Mouse (Mus musculus): ENCODE measurements at regions not wholly inside any gene's neighbourhood (a gene's known extent, or its start where the extent isn't known, plus 50 kb on each side); places are given as distances from the start of the nearest gene placed in this dataset.

DNA sequence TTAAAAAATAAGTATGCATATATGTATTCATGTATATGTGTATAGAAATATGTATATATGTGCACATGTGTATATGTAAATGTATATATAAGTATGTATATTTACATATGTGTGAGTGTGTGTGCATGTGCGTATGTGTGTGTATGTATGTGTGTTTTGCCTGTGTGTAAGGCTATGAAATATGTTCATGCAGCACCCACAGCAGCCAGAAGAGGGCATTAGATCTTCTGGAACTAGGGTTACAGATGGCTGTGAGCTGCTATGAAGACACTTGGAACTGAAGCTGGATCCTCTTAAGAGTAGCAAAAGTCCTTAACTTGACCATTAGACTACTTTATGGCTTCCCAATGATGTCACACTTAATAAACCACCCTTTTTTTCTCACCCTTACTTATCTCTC lies 166.2 kb upstream of the Nampt start:
- no peak for DNase-seq

DNA sequence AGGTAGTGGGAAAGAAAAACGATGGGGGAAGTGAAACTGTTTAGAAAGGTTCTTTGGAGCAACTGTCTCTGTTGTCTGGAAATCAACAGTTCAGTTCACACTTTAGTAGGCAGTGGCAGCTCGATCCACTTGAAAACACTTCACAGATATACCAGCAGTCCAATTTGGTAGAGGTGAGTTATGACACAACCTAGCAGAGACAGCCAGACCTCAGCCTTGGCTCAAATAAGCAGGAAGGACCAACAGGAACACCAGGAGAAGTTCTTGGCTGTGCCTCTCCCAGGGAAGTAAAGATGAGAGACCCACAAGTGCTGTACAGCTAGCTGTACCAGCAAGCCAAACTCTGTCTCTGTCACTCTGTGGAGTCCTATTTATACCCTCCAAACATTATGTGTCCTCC lies 163.2 kb upstream of the Nampt start:
- no peak for DNase-seq

GRCm38 (mm10) chr12:32661782-32662413 lies 157.4 kb upstream of the Nampt start:
- peak; percentile 44 to 88 for DNase-seq

DNA sequence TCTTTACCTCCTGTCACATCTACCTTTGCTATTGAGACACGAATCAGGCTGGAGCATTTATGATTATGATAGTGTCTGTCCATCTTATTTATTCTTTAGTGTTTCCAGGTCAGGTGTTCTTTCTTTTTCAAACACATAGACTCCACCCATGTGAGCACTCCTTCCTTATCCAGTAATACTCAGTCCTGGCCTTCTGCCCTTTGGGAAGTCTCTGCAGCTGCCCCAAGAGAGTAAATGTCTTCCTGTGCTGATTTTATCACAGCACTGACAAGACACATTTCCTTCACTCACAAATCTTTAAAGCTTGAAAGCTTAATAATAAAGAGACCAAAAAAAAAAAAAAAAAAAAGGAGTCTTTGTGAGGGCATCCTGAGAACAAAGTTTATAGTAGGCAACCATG lies 153.3 kb upstream of the Nampt start:
- peak in 1 of 2 experiments; percentile 9 for DNase-seq

GRCm38 (mm10) chr12:32677908-32678307 lies 141.4 kb upstream of the Nampt start:
- DNase-seq, result peak; percentile 24 to 72

GRCm38 (mm10) chr12:32678756-32679155 lies 140.6 kb upstream of the Nampt start:
- DNase-seq, result no peak

DNA sequence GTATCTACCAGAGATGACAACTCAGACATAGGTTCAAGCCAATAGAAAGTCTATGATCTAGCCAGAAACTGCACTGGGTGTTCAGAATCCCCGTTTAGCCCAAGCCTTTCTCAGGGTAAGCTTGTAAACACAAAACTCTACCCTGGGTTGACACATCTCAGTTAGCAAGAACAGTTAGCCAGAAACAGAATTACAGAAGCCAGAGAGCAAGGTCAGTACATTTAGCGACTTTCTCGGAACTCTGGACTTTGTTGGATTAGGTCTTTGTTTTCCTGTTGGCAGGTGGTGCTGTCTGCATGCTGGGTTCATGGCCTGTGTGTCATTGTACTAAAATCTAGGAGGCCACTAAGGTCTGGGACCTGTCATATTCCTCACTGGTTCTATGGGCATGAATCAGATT lies 137.4 kb upstream of the Nampt start:
- peak in 1 of 2 experiments; percentile 47 for DNase-seq

GRCm38 (mm10) chr12:32683375-32683774 lies 136.0 kb upstream of the Nampt start:
- DNase-seq, result no peak

DNA sequence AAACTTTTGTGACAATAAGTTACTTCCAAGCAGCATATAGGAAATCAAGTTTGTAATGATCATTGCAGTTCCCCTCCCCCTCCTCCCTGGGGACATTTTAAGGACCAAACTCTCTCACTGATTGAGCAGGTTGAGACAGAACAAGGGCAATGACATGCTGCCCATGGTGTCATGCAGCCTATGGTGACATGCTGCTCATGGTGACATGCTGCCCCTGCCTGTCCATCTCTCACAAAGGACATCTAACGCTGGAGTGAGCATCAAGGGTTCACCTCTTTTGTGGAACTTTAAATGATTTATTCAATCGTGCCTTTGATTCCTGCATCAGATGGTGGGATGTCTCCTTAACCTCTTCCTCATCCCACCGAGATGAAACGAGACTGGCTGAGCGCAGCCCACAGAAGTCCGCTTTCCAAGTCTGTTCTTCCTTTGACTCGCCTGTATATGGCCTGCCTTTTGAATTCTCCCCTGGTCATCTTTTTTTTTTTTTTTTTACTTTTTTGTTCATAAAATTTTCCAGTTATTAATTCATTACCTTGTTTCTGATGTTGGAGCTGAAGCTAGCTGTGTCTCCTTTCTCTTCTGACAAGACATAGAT lies 133.5 kb upstream of the Nampt start:
- DNase-seq, result no peak

DNA sequence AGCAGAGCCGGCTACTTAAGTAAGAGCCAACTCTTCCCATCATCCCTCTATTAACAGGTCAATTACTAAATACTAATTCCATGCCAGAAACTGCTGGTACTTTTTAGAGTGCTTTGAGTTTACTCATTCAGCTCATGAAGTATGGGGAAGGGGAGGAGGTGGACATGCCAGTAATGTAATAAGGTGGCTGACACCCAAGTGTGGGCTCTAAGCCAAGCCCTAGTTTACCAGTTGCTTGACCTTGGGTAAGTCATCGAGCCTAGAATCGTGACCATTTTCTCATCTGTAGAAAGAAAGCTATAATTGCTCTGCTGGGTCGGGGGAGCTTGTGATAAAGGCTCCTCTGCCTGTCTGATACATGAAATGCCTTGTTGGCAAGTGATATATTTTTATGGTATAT lies 130.0 kb upstream of the Nampt start:
- DNase-seq, result peak; percentile 63 to 72

- DNase-seq, result no peak
These were observed 129.2 kb upstream of the Nampt start for GRCm38 (mm10) chr12:32690096-32690495.

GRCm38 (mm10) chr12:32692081-32692819 lies 127.1 kb upstream of the Nampt start:
- peak; percentile 41 to 77 for DNase-seq

DNA sequence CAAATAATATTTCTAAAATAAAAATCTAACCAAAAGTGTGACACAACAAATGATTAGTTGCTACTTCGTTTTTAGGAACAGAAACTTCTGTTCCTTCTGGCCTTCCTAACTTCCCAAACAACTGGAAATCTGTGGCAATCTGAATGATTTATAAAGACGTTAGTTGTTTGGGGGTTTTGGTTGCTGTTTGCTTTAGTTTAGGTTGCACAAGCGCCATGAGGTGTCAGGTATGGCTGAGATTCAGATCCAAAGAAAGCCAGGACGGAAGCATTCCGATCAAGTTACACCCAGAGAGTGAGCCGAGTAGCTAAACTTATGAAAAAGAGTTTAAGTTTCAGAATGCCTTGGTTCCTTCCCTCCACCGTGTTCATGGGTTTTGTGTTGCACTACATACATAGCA lies 126.4 kb upstream of the Nampt start:
- DNase-seq, result no peak

- DNase-seq, result no peak
These were observed 125.7 kb upstream of the Nampt start for GRCm38 (mm10) chr12:32693678-32694077.

GRCm38 (mm10) chr12:32696832-32697231 lies 122.5 kb upstream of the Nampt start:
- no peak for DNase-seq

DNA sequence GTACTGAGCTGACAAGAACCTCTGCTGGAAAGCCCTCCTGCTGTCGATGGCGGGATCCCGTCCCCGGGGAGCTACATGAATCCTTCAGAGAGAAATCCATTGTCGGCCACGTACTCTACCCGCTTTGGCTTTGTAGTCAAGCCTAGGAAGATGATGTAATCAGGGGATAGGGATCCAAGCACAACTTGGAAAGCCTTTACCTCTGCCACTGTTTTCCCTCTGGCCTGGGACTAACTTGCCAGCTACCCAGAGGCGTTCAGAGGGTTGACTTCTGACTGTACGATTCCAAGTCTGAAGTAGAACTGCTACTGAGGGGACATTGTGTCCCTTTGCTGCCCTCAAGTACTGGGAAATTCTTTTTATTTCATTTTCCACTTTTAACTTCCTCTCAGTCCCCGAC lies 110.2 kb upstream of the Nampt start:
- DNase-seq, result peak in 1 of 2 experiments; percentile 36

DNA sequence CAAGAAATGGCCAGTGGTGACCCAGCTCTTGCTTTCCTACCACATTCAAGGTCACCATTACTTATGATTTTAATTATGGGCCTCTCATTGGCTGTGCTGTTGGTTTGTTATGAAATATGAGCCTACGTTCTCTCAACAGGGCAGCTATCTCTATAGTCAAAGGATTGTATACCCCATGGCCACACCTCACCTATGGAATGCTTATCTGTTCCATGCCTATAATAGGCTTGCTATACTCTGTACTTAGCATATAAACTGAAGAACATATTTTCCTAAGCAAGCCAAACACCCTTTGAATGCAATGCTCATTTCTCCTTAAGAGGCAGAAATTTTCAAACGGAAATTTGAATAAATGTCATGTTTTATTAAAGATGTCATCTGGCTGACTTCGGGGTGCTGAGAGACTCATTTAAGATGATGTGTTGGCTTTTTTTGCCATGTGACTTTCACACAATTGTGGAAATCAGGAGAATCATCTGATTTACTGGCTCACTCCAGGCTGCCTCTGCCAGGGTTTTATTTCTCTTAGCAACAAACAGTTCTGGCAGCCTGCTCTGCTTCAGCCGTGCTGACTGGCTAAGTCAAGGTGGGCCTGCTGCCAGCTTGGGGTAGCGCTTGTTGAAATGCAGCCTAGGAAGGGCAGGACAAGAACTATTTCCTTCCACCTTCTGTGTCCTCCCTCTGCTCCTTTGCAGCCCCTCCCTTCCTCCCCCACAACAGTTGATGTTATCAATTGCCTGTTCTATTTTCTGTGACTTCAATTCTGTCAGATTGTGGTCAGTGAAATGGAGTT lies 102.0 kb upstream of the Nampt start:
- DNase-seq, result peak; percentile 90 to 93

DNA sequence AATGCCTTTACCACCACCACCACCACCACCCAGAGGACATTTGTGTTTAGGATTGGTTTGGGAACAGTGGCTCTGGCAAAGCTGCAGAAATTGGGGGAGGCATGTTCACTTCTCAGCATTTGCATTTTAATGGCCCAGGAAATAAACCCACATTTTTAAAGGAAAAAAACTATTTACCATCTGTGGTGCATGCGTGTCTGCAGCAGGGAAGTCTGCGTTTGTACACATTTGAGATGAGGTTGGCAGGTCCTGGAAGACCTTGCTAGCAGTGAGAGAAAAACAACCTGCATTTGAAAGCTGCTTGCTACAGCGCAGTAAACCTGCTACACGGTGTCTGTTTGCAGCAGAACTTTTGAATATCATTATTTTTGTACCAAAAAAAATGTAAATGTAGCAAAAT lies 100.1 kb upstream of the Nampt start:
- DNase-seq, result no peak

DNA sequence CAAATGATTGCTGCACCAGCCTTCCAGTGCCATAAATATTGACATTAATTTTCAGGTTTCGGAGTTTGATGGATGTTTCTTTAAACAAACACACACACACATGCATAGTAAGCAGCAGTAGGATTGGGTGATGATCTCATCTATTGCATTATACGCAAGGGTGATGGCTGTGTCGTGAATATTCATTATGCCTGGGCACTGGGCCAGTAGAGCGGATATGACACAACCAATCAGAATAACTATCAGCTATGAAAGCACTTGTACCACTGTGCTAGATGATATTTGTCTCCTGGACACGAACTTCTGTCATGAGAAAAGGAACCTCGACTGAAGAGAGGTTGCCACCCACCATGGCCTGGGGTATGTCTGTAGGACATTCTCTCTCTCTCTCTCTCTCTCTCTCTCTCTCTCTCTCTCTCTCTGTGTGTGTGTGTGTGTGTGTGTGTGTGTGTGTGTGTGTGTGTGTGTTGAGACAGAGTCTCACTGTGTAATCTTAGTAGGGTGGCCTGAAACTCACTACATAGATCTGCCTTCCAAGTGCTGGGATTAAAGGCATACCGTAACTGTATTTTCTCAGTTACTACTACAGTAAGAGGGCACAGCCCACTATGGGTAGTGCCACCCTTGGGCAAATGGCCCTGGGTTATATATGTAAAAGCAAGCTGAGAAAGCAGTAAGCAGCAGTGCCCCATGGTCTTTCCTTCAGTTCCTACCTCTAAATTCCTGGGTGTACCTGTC lies 94.7 kb upstream of the Nampt start:
- no peak for DNase-seq

- DNase-seq, result no peak
These were observed 91.8 kb upstream of the Nampt start for GRCm38 (mm10) chr12:32727539-32727938.

GRCm38 (mm10) chr12:32728425-32728824 lies 90.9 kb upstream of the Nampt start:
- no peak for DNase-seq

- DNase-seq, result no peak
These were observed 84.1 kb upstream of the Nampt start for GRCm38 (mm10) chr12:32735224-32735623.

DNA sequence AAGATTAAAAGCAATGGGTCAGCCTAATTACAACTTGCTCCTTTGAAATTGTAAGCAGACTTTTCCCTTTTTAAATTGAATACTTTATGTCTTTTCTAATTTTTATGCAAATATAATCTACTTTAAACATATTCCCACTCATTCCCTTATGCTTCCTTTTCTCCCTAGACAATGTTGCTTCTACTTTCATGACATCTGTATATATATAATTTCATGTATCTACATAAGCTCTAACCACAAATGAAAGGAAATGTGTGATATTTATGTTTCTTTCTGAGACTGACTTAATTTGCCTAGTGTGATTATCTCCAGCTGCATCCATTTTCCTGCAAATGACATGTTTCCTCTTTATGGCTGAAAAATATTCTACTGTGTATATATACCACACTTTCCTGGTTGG lies 77.9 kb upstream of the Nampt start:
- no peak for DNase-seq
